ENCODE assay signal across 8 mouse cellular contexts in the genomic region with DNA sequence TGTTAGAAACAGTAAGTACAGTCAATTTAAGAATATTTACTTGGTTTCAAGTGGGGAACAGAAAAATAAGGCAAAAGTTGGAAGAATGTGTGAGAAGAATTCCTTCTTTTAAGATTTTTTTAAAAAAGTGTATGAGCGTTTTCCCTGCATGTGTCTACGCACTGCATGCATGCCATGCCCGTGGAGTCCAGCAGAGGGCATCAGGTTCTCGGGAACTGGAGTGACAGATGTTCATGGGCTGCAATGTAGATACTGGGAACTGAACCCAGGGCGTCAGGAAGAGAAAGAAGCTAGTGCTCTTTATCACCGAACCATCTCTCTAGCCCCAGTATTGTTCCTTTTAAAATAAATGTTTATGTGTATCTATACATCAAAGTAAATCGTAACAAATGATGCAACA.
DNase-seq lines count a peak whose midpoint lies in the region; TF ChIP-seq lines count a peak whose summit lies in the region.

No protein-coding gene starts in this region.

- no peak for TF ChIP-seq POLR2A in embryonic fibroblast, embryonic 13.5 days (IDR thresholded peaks at IDR 0.05; ENCODE audit: low read depth, low read length)
- TF ChIP-seq POLR2A in thymus, adult 2 months (IDR thresholded peaks at IDR 0.05; ENCODE audit: control insufficient read depth, extremely low read depth, insufficient read depth, low read length, poor library complexity) = no peak

- no peak overlapping the region for H3K27ac ChIP-seq in embryonic fibroblast, embryonic 13.5 days (ENCODE audit: insufficient read depth, low read length)
- H3K27ac ChIP-seq in thymus, adult 2 months (ENCODE audit: control insufficient read depth, insufficient read depth, low read length) = no peak overlapping the region

- no peaks in the 10 kb centered on the region for H3K27me3 ChIP-seq in thymus, adult 2 months (ENCODE audit: control insufficient read depth, insufficient read depth, low read length)

- H3K4me1 ChIP-seq in embryonic fibroblast, embryonic 13.5 days (ENCODE audit: control insufficient read depth, insufficient read depth, low read length) = no peaks in the 10 kb centered on the region
- H3K4me1 ChIP-seq in thymus, adult 2 months (replicated peaks; ENCODE audit: control insufficient read depth, insufficient read depth, low read length) = no peaks in the 10 kb centered on the region

- peak; percentile 4 to 35 for DNase-seq in heart, postnatal 14 days
- DNase-seq in heart, adult 11 months = no peak
- peak; percentile 2 for DNase-seq in thymus, postnatal 0 days (ENCODE audit: low spot score)
- DNase-seq in thymus, postnatal 10 days (ENCODE audit: low spot score in 2 of 2) = no peak
- peak; percentile 72 for DNase-seq in testis, postnatal 10 days (ENCODE audit: low spot score)
- DNase-seq in thymus, adult 2 months = no peak
- no peak for DNase-seq in heart, adult 8-10 months (ENCODE audit: low spot score)

- H3K4me3 ChIP-seq in embryonic fibroblast, embryonic 13.5 days (ENCODE audit: insufficient read depth, low read length) = no peak overlapping the region
- no peak overlapping the region for H3K4me3 ChIP-seq in thymus, adult 2 months (ENCODE audit: control insufficient read depth, insufficient read depth, low read length)

- WGBS in thymus, adult 2 months = 73% methylated on average over 7 of the region's 7 CpGs

- intact Hi-C loops in heart, postnatal 14 days (cut with DNase I) = loop anchor here (5.0 to 10.0 kb wide), 2 partner anchors 518 to 606 kb away; no protein-coding TSS in a partner anchor

- H3K36me3 ChIP-seq in thymus, adult 2 months (ENCODE audit: control insufficient read depth, insufficient read depth, low read length) = no peaks in the 10 kb centered on the region

- peak; percentile 60; the same call in 1 of the 2 replicates for TF ChIP-seq CTCF in embryonic fibroblast, embryonic 13.5 days (IDR thresholded peaks at IDR 0.05; ENCODE audit: borderline replicate concordance, insufficient read depth, low read length)
- TF ChIP-seq CTCF in thymus, adult 2 months (IDR thresholded peaks at IDR 0.05; ENCODE audit: borderline replicate concordance, control insufficient read depth, extremely low read depth, insufficient read depth, low read length, poor library complexity) = no peak

Comparison
In these comparisons a context has a peak if more than half of its experiments do, and no peak if none do; other contexts are left out.
1. DNase-seq: peak in heart, postnatal 14 days (2 of 2), thymus, postnatal 0 days (single experiment) and testis, postnatal 10 days (single experiment); none in heart, adult 11 months (single experiment), thymus, postnatal 10 days (0 of 2), thymus, adult 2 months (single experiment) and heart, adult 8-10 months (single experiment).